Mouse (Mus musculus): Measurements from ENCODE around the gene Dock8. TPM values are rescaled to one million over a fixed set of nuclear protein-coding genes. Genes with fewer than 3 reads are reported as not detected.

The Dock8 gene
- polyA plus RNA-seq (2015; fragmentation: Nextera tagmentation; extraction: Ambion mirVana) = 19.1 and 19.8 TPM in 2 replicates

DNA sequence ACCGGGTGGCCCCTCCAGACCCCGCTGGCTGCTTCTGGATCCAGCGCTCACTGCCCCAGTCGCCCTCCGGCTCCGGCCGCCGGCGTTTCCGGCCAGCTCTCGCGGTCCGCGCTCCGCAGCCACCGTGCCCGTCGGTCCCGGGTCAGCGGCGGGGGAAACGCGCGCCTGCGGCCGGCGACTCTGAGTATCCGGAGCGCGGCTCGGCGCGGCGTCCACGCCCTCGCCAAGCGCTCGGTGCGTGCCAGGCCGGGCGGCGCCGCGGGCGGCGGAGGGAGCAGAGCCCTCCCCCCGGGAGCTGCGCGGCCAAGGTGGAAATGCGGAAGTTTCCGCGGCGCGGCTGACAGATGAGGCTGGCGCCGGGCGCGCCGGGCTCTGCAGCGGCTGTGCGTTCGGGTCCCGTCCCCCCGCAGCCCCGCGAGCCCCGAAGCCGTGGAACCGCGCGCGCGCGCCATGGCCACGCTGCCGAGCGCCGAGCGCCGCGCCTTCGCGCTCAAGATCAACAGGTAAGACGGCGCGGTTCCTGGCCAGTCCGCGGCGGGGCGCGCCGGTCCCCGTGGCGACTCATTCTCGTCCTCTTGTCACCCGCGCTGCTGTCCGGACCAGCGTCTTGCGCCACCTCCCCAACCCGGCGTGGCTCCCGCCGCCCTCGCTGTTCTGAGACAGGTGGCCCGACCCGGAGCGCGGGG is at the start of gene Dock8:
Gene Dock8 (plus strand): TSS at position 334 of the 686 bp plus-strand sequence.

DNA sequence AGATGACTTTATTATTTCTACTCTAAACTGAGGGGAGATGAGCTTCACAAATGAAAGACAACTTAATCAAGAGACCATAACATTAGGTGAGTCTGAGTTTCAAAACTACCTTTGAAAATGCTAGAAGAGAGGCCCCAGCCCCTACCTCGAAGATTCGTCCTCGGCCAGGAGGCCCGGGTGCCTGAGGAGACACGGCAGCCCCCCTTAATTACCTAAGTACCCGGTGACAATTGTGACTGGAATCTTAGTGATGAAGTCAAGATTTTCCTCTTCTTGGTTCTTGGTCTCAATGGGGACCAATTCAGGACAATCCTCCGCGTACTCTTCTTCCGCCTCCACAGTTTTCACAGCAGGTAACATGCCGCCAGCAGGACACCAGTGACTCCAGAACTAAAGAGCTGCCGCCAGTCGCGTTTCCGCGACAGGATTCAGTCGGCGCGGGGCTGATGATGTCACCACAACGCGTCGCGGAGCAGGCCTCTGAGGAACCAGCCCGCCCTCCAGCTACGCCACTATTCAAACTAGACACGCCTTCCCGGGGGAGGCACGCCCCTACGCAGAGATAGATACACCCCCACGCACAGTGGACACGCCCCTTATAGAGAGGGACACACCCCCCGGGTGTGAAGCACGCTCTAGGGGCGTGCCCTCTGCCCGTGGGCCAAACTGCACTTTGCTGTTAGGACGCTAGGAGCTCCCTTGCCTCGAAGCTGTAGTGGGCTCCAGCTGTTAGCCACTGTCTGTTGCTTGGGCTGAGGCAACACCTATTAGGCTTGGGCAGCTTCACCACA is 38.0 kb upstream of the Dock8 start, which contains the start of gene Cbwd1:
Gene Cbwd1 (minus strand): TSS at position 439 of the 791 bp plus-strand sequence.

DNA sequence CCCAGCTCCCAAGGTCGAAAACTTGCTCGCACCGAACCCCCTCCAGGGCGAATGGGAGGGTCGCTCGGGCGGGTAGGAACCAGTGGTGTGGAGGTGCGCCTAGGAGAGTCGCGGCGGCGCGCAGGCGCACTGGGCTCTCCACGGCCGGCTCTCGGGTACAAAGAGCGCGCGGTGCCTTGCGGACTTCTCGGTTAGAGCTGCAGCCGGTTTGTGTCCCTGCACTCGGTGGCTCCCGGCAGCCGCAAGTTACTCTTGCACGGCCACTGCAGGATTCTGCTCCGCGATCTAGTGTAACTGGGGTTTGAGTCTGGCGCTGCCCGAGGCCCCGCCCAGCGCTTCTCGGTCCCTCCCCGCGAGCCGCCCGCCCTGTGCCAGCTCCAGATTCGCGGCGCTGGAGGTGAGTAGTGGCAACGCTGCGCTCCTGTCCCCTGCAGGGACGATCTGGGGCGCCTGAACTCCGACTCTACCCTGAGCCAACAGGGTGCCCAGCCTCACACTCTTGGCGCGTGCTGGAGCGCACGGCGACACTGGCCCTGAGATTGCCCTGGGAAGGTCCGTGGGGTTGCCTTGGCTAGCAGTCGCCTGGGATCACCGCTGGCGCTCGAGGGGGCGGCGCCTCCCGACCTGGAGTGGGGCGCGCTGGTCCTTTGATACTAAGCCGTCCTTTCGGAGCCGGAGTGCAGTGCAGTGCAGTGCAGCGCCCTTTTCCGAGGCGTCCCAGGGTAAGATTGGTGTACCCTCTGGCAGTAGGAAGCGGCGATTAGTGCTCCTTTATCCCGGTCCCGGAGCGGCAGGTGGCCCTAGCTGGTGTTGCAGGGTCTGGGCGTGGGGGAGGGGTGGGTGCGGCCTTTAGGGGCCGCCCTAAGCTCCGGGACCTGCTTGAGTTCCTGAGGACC is 237.5 kb downstream of the Dock8 start, which contains the start of gene Kank1:
Gene Kank1 (plus strand): TSS at position 380 of the 896 bp plus-strand sequence.

Other genes starting within 250 kb of the Dock8 start
- 31.1 and 33.8 TPM in 2 replicates for gene Pgm5, start 137.7 kb upstream of the Dock8 start, polyA plus RNA-seq (2015; fragmentation: Nextera tagmentation; extraction: Ambion mirVana)
- 237 and 260 TPM in 2 replicates for gene Gm10053, start 123.8 kb upstream of the Dock8 start, polyA plus RNA-seq (2015; fragmentation: Nextera tagmentation; extraction: Ambion mirVana)
- not detected in 2 replicates for gene Foxd4, start 98.3 kb upstream of the Dock8 start, polyA plus RNA-seq (2015; fragmentation: Nextera tagmentation; extraction: Ambion mirVana)
- 12.2 and 14.1 TPM in 2 replicates for gene Cbwd1, start 37.9 kb upstream of the Dock8 start, polyA plus RNA-seq (2015; fragmentation: Nextera tagmentation; extraction: Ambion mirVana)
- 50.1 and 57.3 TPM in 2 replicates for gene Kank1, start 237.4 kb downstream of the Dock8 start, polyA plus RNA-seq (2015; fragmentation: Nextera tagmentation; extraction: Ambion mirVana)